Mouse (Mus musculus) heart, postnatal 25 days (tissue): ENCODE measurements at regions not wholly inside any gene's neighbourhood (a gene's known extent, or its start where the extent isn't known, plus 50 kb on each side); places are given as distances from the start of the nearest gene placed in this dataset.

Source experiments
- DNase-seq: peaks from one replicate; pipeline ENCODE4 v3.0.0; 2022; ENCODE audit warnings: low spot score
- intact Hi-C: fragments of 180-260 bp; cut with DNase I; formaldehyde crosslinking; loops from one replicate; pipeline ENCODE4 v1.15.1; 2025

DNA sequence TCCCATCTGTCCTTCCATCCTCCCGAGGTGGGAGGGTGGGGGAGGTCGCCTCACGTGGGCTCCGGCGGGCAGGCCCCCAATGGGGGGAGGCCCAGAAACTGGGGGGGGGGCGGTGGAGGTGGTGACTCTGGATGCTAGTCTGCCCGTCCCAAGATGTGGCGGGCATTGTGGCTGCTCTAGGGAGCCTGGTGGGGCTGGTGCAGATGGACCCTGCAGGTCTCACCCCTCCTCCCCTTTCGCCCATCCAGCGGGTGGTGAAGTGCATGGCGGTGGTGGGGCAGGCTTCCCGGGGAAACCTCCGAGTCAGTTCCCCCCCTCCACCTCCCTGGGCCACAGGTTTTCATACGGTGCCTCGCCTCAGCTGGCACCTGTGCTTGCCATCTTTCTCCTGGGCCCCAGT, 88.6 kb downstream of the Inhba start:
- intact Hi-C loops: no loop called here

DNA sequence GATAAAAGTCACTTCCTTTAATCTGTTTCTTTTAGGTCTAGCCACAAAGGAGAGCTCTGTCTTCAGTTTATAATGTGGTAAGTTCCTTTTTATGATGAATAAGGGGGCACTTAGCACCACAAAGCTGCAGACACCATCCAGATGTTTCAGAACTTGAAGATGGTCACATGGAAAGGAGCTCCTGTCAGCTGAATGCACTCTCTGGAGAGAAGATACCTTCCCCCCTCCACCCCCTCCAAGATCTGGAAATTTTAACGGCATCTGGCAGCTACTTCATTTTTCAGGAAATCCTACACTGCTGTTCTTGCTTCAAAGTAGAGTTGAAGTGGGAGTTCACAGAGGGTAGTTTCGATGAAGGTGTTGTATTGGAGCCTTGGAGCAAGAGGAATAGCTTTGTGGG, 103.2 kb downstream of the Inhba start:
- intact Hi-C loops: no loop called here

More for the DNA sequence above, 88.6 kb downstream of the Inhba start:
- no peak for DNase-seq

DNA sequence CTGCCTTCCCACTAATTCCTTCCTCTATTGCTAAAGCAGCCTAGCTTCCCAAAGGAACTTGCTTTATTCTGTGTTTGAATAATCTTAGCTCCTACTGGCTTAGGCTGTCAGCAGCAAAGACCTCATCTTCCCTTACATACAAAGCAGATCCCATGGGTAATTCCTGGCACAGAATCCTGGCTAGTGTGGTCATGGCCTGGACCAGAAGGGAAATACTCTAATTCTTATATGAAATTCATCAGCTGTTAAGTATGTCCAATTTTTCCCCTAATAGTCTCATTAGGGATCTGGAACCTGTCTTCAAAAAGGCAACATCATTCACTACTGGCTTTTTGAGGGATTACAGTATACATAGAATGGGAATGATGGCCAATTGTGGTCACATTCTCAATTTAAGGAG, 135.0 kb downstream of the Inhba start:
- intact Hi-C loops: no loop called here
- DNase-seq: no peak

More for the DNA sequence above, 103.2 kb downstream of the Inhba start:
- DNase-seq: no peak

DNA sequence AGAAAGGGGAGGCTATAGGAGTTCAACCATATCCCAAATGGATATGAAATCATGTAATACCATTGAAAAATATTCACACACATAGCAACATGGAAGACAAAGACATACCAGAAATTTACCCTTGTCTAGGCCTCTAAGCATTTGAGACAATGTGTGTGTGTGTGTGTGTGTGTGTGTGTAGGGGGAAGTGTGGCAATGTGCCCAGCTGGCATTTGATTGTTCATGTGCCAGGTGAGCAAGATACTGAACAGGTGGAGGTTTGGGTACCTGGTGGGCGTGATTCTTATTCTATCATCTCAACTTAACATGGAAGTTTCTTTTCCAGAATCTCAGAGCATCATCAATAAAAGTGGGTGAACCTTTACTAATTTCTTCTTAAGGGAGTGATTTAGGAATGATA, 143.3 kb downstream of the Inhba start:
- intact Hi-C loops: no loop called here
- no peak for DNase-seq

DNA sequence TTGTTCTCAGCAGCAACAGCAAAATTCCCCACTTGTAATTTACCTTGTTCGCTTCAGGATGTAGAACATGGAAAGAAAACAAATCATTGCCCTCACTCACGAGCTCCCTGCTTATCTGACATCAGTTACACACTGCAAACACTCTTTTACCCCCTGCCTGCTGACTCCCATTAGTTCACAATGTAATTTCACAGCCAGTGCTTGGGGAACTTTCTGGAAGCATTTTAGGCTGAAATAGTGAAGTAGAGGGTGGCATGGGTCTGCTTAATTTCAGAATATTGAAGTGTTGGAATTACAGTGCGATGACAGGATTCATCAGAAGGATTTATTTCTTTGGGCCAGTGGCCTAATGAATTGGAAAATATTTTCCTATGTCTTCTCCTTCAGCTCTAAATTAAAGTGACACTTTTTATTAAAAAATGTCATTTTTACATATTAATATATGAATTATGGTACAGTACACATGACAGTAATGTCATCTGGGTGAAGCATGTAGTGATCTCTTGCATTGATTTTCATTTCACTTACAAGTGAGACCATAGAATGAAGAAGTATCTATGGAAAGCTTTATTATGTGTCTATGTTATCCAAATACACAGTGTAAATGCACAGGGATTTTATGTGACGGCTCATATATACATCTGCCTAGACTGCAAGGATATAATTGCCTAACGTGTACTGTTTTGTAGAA, 153.7 kb downstream of the Inhba start:
- intact Hi-C loops: no loop called here
- DNase-seq: no peak

DNA sequence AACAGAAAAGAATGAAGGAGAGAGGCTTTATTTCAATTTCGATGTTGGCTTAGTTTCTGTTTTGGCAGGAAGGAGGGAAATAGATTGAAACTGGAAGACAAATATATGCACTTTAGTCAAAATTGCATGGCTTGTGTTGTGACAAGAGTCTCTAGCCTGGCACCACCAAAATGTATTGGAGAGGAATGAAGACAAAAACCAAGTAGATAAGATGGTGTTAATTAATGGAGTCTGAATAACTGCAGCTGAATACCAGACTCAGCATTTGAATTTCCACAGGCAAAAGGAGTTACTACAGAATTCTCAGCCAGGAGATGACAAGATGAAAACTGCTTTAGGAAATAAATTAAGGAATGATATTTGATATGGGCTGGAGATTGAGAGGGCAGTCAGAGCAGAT, 185.0 kb downstream of the Inhba start:
- intact Hi-C loops: no loop called here
- no peak for DNase-seq

DNA sequence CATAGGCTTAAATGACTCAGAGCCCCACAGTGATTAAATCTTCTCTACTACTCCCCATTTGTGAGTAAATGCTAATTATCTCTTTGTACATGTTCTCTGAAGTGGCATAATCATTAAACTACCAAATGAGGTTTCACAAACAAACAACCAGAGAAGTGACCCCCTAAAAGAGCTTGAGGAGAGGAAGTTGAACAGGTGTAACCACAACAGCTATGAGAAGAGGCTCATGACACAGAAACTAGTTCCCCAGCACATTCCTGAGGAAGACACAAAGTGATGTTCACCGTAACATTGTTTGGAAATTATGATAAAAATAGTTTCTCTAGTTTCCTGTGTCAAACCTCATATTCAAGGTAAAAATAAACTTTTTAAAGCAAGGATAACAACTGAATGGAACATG, 188.4 kb downstream of the Inhba start:
- DNase-seq: no peak
- intact Hi-C loops: no loop called here

DNA sequence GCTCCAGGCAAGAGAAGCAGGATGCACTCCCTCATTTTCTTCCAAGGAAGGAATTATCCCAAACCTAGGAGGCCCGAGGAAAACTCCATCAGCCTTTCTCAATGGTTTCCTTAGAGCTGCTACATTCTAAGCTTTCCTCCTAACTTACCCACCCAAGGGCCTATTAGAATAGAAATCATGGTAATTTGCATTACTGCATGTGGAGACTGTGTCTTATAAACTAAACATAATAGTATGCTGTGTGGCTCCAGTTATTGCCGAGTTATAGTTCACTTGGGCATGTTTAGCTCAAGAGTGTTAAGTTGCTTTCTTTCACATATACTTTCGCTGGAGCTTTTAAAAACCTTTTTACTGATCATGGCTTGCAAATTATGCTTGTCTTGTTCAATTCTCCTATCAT, 191.5 kb downstream of the Inhba start:
- DNase-seq: no peak
- intact Hi-C loops: no loop called here

DNA sequence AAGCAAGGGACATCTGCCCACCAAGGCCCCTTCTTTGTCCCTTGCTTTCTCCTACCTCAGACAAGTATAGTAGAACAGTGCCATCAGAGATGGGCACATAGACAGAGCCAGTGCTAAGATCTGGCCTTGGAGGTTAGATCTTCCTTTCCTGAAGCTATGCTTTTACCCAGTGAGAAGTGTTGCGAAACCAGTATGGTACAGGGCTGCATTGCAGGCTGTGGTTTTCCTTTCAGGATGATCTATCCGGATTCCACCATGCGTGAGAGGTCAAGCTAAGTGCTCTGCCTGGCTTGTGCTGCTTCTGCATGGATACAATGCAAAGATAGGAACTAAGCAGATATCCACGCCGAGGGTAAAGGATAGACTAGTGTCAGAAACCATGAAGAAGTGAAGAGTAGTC, 192.4 kb downstream of the Inhba start:
- no peak for DNase-seq
- intact Hi-C loops: no loop called here

DNA sequence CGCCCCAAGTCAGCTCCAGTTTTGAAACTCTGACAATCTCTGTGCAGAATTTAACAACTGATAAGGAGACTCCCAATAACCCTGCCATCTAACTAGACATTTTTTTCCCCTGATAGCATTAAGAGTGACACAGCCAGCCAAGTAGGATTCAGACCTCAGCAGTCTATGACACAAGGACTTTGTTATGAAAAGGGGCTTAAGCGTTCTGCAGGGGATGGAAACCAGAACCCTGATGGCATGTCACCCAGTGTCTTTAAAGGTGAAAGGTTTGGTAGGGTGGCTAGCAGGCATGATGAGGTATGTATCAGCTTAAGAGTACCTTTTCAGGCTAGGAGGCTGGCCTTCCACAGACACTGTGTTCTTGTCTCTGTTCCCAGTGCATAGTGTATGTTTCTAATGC, 199.8 kb downstream of the Inhba start:
- intact Hi-C loops: no loop called here
- DNase-seq: no peak

DNA sequence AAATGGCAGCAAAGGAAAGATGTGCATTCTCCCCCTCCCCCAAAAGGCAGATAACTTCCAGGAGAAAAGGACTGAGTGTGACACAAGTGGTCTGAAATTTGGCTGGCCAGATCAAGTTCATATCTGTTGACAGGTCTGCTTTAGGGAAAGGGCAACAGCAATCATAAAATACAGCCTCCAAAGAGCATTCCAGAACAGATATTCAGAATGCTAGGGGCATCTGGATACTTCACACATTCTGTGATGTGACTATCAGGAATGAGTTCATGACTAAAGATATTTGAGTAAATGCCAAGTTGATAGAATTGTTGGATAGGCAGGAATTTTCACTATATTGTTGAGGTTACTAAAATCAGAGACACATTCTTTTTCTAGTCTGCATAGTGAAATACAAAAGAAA, 208.2 kb downstream of the Inhba start:
- DNase-seq: no peak
- intact Hi-C loops: no loop called here

DNA sequence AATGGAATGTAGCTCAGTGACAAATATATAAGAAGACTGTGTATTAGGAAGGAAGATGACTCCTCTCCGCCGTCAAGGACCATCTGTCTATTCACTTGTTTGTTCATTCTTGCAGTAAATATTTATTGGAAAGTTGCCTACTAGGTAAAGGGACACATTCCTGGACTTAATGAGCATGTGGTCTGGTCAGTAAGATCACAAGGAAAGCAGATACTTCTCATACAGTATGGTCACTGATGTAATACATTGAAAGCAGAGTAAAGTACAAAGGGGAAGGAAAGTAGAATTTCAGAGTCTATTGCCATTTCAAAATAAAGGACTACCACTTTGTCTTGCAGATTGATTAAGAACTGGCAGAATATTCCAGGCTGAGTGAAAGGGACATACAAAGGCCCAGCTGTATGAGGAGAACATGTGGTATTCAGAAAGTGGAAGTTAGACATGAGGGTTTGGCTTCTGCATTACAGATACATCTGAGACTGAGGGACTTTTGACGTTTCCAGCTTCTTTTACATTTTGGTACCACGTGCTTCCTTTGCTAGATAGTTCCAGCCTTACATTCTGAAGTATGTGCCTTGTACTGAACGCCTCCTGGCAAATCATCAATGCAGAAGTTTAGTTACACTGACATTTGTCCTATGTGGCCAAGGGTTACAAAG, 211.4 kb downstream of the Inhba start:
- no peak for DNase-seq
- intact Hi-C loops: no loop called here

DNA sequence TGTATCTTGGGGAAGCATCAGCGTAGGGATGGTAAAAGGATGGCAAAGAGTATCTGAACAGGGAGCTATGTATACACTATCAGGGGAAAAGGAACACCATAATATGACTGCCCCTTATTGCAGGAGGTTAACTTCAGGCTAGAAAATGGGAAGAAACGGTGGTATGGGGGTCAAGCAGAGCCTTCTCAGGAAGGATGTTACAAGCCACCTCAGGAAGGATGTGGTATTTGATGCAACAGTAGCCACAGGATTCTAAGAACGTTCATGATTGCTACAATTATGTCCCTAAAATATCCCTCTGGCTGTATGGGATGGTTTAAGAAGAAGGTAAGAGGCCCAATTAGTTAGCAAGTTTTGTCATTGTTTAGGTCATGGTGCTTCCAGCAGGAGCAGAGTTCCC, 249.5 kb downstream of the Inhba start:
- intact Hi-C loops: no loop called here
- DNase-seq: no peak

DNA sequence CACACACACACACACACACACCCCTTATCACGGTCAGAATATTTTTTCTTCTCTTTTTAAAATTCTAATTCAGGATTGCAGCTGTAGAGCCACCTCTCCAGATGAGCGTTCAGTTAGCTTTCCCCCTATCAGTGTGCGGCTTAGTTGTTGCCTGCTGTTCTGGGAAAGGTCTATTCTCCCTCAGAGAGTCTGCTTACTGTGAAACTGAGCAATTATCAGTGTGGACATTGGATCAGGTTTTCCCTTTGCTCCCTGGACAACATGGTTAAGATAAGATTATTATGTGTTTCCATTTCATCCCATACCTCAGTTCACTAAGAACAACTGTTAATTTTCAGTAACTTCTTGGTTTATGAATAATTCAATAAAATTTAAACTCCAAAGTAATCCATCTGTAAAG, 268.3 kb downstream of the Inhba start:
- intact Hi-C loops: no loop called here
- no peak for DNase-seq

DNA sequence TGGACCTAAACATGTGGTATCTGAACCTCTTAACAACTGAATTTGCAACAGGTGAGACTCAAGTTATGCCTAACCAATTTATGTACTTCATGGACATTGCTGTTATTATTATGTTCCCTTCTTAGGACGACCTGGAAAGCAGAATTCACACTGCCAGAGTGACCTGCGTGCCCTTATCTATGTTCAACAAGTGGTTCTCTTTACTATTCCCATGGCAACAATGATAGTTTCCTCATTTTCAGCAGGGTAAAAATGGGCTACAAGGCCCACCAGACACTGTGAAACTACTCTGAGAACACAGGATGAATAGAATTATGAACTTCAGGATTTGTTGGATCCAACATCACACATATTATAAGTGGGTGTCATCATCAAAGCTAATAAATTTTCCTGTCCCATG, 269.1 kb downstream of the Inhba start:
- no peak for DNase-seq
- intact Hi-C loops: no loop called here

DNA sequence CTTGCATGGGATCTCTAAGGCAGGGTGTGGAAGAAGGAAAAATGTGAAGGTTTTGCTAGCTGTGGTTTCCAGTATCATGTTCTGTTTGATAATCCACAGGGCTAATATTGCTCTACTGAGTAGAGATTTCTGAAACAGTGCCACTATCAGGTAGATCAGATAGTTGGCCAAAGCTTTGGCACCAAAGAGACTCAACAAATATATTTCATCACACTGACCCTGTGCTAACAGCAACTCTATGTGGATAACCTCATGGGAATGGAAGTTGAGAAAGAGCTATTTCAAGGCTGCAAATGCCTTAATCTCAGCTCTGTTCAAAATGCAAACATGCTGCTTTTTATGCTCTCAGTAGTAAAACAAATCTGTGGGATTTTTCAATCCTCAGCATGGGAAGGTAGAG, 270.1 kb downstream of the Inhba start:
- no peak for DNase-seq
- intact Hi-C loops: no loop called here

DNA sequence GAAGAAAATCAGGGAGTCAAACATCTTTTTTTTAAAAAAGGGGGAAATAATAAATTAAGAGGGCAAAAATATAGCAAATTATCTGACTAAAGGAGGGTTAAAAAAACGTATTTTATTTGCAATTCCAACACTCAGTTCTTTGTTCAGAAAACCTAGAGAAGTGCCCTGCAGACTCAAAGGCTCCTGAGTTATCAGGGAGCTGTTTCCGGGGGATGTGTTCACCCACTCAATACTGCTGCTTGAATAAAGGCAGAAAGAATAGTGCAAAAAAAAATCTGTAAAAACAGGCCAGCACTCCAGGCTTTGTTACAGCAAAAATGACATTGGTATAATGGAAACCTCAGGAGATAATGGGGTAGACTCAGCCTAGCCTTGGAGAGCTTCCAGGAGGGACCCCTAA, 270.6 kb downstream of the Inhba start:
- DNase-seq: no peak
- intact Hi-C loops: no loop called here

DNA sequence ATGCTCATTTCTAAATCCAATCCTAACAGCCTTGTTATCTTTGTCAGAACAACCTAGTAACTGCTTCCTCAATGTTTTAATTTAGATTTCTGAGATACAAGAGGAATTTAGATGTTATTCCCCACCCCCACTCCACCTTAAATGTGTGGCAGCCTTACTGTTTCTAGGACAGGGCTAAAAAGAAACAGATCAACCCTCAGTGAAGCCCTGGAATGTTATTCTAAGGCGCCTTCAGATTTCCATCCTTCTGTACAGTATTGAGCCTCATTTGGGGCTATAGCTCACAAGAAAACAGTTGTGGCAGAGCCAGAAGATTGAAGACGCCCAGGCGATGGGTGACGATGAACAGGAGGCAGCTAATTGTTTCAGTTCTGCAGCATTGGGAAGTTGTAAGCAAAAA, 271.7 kb downstream of the Inhba start:
- intact Hi-C loops: no loop called here
- DNase-seq: no peak

DNA sequence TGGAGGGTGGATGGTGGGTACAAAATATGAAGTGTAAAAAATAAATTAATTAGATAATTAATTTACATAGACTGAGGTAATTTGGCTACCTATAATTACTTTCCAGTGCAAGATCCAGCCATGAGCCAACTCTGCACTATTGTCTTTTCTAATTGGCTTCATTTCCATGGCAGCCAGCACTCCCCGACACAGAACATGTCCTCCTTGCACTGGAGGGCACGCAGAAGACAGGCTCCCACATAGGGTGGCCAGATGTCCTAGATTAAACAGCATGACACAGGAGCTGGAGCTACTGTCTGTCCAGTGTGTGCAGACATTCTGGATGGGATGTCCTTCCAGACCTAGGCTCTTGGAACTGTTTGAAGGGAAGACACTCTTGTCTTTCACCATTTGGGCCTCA, 278.0 kb downstream of the Inhba start:
- intact Hi-C loops: no loop called here
- no peak for DNase-seq

DNA sequence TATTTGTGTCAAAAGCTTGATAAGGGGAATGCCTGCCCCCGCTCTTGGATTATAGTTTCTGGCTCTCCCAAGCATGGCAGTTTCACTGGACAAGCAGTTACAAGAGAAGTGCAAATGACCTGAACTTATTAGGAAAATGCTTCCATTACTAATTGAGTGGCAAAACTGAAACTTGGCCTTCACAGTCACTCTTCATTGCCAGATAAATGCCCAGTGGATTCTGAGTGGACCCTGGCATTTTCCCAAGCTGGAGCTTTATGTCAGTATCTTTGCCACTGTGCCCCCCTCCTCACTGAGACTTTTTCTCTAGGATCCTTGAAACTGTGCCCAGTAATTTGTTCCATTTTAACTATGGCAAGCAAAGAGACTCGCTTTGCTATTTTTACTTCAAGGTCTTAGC, 279.1 kb downstream of the Inhba start:
- intact Hi-C loops: no loop called here

DNA sequence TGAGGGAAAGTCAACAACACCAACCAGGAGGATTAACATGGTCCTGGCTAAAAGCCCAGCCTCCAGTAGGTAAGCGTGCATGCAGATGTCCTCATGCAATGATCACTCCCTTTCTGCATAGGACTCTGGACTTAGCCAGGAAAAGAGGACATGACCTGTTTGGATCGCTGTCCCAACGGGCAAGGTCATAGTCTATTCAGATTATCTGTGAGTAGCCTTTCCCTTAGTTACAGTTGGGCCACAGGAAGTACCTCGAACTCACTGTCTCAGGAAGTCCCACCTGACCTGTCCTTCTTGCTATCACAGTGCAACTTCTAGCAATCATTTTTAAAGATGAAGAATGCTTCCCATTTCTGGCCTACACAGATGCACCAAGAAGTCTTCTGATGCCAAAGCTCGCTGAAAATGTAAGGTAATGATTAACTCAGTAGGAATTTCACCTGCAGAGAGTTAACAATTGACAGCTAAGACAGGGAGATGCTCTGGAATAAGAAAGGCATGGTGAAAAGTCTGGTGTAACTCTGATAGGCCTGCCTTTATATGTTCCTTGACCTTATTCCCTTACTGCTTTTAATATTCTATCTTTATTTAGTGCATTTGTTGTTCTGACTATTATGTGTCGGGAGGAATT, 280.1 kb downstream of the Inhba start:
- no peak for DNase-seq
- intact Hi-C loops: no loop called here

More for the DNA sequence above, 279.1 kb downstream of the Inhba start:
- no peak for DNase-seq

DNA sequence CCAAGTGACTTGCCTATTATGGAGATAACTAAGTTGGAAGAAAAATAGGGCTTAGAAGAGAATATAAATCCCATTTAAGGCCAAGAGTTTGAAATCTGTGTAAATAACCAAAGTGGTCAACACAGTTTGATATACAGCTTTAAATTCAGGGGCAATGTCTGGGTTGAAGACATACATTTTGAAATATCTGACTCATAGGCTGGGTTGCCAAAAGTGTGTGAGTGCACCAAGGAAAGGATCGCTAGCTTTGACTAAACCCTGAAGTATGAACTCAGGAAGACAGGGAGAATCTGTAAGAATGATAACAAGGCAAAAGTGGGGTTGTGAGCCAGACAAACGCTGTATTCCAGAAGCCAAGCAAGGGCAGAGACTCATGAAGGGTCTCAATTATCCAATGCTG, 288.1 kb downstream of the Inhba start:
- DNase-seq: no peak
- intact Hi-C loops: no loop called here
